Comparison of ENCODE assay signal across 9 mouse cellular contexts in the genomic region with DNA sequence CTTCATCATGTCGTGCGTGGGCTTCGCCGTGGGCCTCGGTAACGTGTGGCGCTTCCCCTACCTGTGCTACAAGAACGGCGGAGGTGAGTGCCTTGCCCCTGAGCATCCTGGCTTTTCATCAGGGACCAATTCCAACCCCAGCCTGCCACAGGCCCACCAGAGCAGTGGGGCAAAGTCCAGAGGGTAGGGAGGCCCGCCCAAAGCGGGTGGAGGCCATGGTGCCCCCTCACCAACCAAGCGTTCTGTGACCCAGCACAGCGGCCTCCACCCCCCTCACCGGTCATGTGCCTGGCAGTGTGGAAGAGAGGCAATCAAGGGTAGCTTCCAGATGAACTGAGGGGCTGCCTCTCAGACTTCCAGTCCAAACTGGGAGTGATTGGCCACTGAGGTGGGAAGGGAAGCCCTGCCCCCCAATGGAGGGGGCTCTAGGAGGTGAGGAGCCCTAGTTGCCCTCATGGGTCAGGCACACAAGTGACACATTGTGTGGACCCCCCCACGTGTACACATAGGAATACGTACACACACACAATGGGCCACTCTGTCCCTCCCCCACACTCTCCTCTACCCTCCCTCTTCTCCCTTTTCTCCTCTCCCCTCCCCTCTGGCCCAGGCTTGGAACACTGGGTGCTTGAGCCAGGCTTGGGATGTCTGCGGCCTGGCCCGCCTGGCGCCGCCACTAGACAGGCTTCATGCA. TPM values are rescaled to one million over a fixed set of nuclear protein-coding genes. Genes with fewer than 3 reads are reported as not detected.
DNase-seq lines count a peak whose midpoint lies in the region; ATAC-seq and TF ChIP-seq lines count a peak whose summit lies in the region.
"Had no signal": no experiment of that assay in that cellular context is flagged by ENCODE, and none has a peak within 500 bp of the region (broad histone marks: within the 10 kb centered on the region; RNA-seq: fewer than 3 reads in every experiment).

No protein-coding gene starts in this region.

- 23% methylated on average over 20 of the region's 20 CpGs for WGBS in embryonic facial prominence, embryonic 13.5 days
- 36% methylated on average over 20 of the region's 20 CpGs for WGBS in midbrain, embryonic 14.5 days

- 0 out of 2 replicates have a peak, but pooled peaks have one; percentile 16 for ATAC-seq in embryonic facial prominence, embryonic 13.5 days (ENCODE audit: insufficient number of reproducible peaks, insufficient read depth, low FRiP score, low TSS enrichment, low read depth)
- ATAC-seq in midbrain, embryonic 14.5 days (ENCODE audit: low FRiP score, low TSS enrichment): peak; percentile 26
- no peak for ATAC-seq in CD4-positive, CD25-positive, alpha-beta regulatory T cell, adult 4 months

- H3K36me3 ChIP-seq in E14TG2a.4 (ENCODE audit: insufficient read depth, low read length): peaks cover 48% of the 10 kb centered on the region
- H3K36me3 ChIP-seq in embryonic facial prominence, embryonic 13.5 days: peaks cover 18% of the 10 kb centered on the region
- peaks cover 5% of the 10 kb centered on the region; the same call in 1 of the 2 replicates for H3K36me3 ChIP-seq in midbrain, embryonic 14.5 days (ENCODE audit: control insufficient read depth, insufficient read depth, low read length)

- H3K4me3 ChIP-seq in E14TG2a.4 (replicated peaks; ENCODE audit: low read length): peak overlapping the region; percentile 79
- H3K4me3 ChIP-seq in embryonic facial prominence, embryonic 13.5 days: peak overlapping the region; percentile 61
- peak overlapping the region; percentile 53 for H3K4me3 ChIP-seq in midbrain, embryonic 14.5 days (replicated peaks; ENCODE audit: low read depth, low read length)

- peak; percentile 48 for DNase-seq in 3T3-L1 (ENCODE audit: low read depth, low spot score)
- peak; percentile 32 to 33 for DNase-seq in heart, postnatal 14 days
- peak; percentile 14 to 32 for DNase-seq in layer of hippocampus, postnatal 10 days (ENCODE audit: low spot score in 2 of 2)
- DNase-seq in midbrain, embryonic 14.5 days: peak; percentile 31
- DNase-seq in right cerebral cortex, postnatal 4 days: no peak

- H3K27me3 ChIP-seq in E14TG2a.4 (ENCODE audit: insufficient read depth, low read length): no peaks in the 10 kb centered on the region
- H3K27me3 ChIP-seq in embryonic facial prominence, embryonic 13.5 days: no peaks in the 10 kb centered on the region; the same call in 1 of the 2 replicates
- H3K27me3 ChIP-seq in midbrain, embryonic 14.5 days (ENCODE audit: control insufficient read depth, insufficient read depth, low read length): no peaks in the 10 kb centered on the region

- intact Hi-C loops in heart, postnatal 14 days (cut with DNase I): loop anchor here (5.0 to 10.0 kb wide), 4 partner anchors 48 to 273 kb away; a partner anchor contains a TSS

- peak overlapping the region; percentile 57; the same call in 1 of the 2 replicates for H3K27ac ChIP-seq in embryonic facial prominence, embryonic 13.5 days
- 0 out of 2 replicates have a peak overlapping the region, but pooled peaks have one; percentile 20 for H3K27ac ChIP-seq in midbrain, embryonic 14.5 days (replicated peaks; ENCODE audit: low read depth, low read length)

- no peaks in the 10 kb centered on the region for H3K9me3 ChIP-seq in E14TG2a.4 (ENCODE audit: low read length)
- no peaks in the 10 kb centered on the region for H3K9me3 ChIP-seq in embryonic facial prominence, embryonic 13.5 days
- H3K9me3 ChIP-seq in midbrain, embryonic 14.5 days (ENCODE audit: control insufficient read depth, low read length): no peaks in the 10 kb centered on the region

- peak overlapping the region; percentile 70 for H3K4me2 ChIP-seq in embryonic facial prominence, embryonic 13.5 days
- peak overlapping the region; percentile 68 for H3K4me2 ChIP-seq in midbrain, embryonic 14.5 days (ENCODE audit: low read length)

- H3K4me1 ChIP-seq in E14TG2a.4 (replicated peaks; ENCODE audit: low read depth, low read length): peaks cover 62% of the 10 kb centered on the region
- peaks cover 16% of the 10 kb centered on the region for H3K4me1 ChIP-seq in embryonic facial prominence, embryonic 13.5 days
- peaks cover 3% of the 10 kb centered on the region; the same call in 1 of the 2 replicates for H3K4me1 ChIP-seq in midbrain, embryonic 14.5 days (ENCODE audit: control insufficient read depth, insufficient read depth, low read length)

- no peak for TF ChIP-seq CTCF in E14TG2a.4 (conservative IDR thresholded peaks at IDR 0.05; ENCODE audit: low read length)

- peak overlapping the region; percentile 82 for H3K9ac ChIP-seq in embryonic facial prominence, embryonic 13.5 days
- H3K9ac ChIP-seq in midbrain, embryonic 14.5 days (replicated peaks; ENCODE audit: low read length): peak overlapping the region; percentile 67

RNA-seq across cellular contexts. Expression of a gene that starts 1.2 kb away (rescaled TPM):
- 9.7 and 10.1 TPM in 2 replicates for polyA plus RNA-seq in embryonic facial prominence, embryonic 13.5 days (2015; fragmentation: Nextera tagmentation; extraction: Ambion mirVana)
- total RNA-seq in heart, postnatal 14 days (2021): 100 to 1,000 TPM; 109 to 112 TPM
- 10 to 100 TPM; 77.3 to 81.8 TPM for total RNA-seq in layer of hippocampus, postnatal 10 days (2021)
- polyA plus RNA-seq in midbrain, embryonic 14.5 days (2014; fragmentation: Nextera tagmentation; extraction: Ambion mirVana): 8.9 and 9.5 TPM in 2 replicates
- under 1 TPM; 0.63 TPM for polyA plus RNA-seq in CD4-positive, CD25-positive, alpha-beta regulatory T cell, adult 4 months (2017; shearing (Covaris generic))

RNA-seq across cellular contexts. Expression of a gene that starts 14.2 kb away (rescaled TPM):
- polyA plus RNA-seq in embryonic facial prominence, embryonic 13.5 days (2015; fragmentation: Nextera tagmentation; extraction: Ambion mirVana): 15.6 and 18.8 TPM in 2 replicates
- 1 to 10 TPM; 4.3 to 6.8 TPM for total RNA-seq in heart, postnatal 14 days (2021)
- 100 to 1,000 TPM; 126 to 138 TPM for total RNA-seq in layer of hippocampus, postnatal 10 days (2021)
- polyA plus RNA-seq in midbrain, embryonic 14.5 days (2014; fragmentation: Nextera tagmentation; extraction: Ambion mirVana): 138 and 176 TPM in 2 replicates
- 1 to 10 TPM; 2.6 to 2.7 TPM for polyA plus RNA-seq in CD4-positive, CD25-positive, alpha-beta regulatory T cell, adult 4 months (2017; shearing (Covaris generic))

RNA-seq across cellular contexts. Expression of a gene that starts 34.9 kb away (rescaled TPM):
- polyA plus RNA-seq in embryonic facial prominence, embryonic 13.5 days (2015; fragmentation: Nextera tagmentation; extraction: Ambion mirVana): 13.3 and 17.4 TPM in 2 replicates
- total RNA-seq in heart, postnatal 14 days (2021): not detected
- under 1 TPM; 0.80 to 0.83 TPM for total RNA-seq in layer of hippocampus, postnatal 10 days (2021)
- 0.22 and 0.31 TPM in 2 replicates for polyA plus RNA-seq in midbrain, embryonic 14.5 days (2014; fragmentation: Nextera tagmentation; extraction: Ambion mirVana)
- polyA plus RNA-seq in CD4-positive, CD25-positive, alpha-beta regulatory T cell, adult 4 months (2017; shearing (Covaris generic)): under 1 TPM in 1 of 2 experiments, not detected in 1; 0.31 TPM
- total RNA-seq: gastrocnemius, postnatal 36 days had no signal

RNA-seq across cellular contexts. Expression of a gene that starts 41.9 kb away (rescaled TPM):
- polyA plus RNA-seq in embryonic facial prominence, embryonic 13.5 days (2015; fragmentation: Nextera tagmentation; extraction: Ambion mirVana): 208 and 226 TPM in 2 replicates
- 10 to 100 TPM; 75.8 to 89.6 TPM for total RNA-seq in heart, postnatal 14 days (2021)
- total RNA-seq in layer of hippocampus, postnatal 10 days (2021): 10 to 100 TPM; 69.5 to 71.1 TPM
- 106 and 116 TPM in 2 replicates for polyA plus RNA-seq in midbrain, embryonic 14.5 days (2014; fragmentation: Nextera tagmentation; extraction: Ambion mirVana)
- polyA plus RNA-seq in CD4-positive, CD25-positive, alpha-beta regulatory T cell, adult 4 months (2017; shearing (Covaris generic)): 100 to 1,000 TPM; 283 to 291 TPM

RNA-seq across cellular contexts. Expression of a gene that starts 42.3 kb away (rescaled TPM):
- polyA plus RNA-seq in embryonic facial prominence, embryonic 13.5 days (2015; fragmentation: Nextera tagmentation; extraction: Ambion mirVana): 13.9 and 15.4 TPM in 2 replicates
- 10 to 100 TPM; 27.8 TPM for total RNA-seq in heart, postnatal 14 days (2021)
- total RNA-seq in layer of hippocampus, postnatal 10 days (2021): 10 to 100 TPM; 15.8 to 16.0 TPM
- polyA plus RNA-seq in midbrain, embryonic 14.5 days (2014; fragmentation: Nextera tagmentation; extraction: Ambion mirVana): 7.1 and 8.7 TPM in 2 replicates
- polyA plus RNA-seq in CD4-positive, CD25-positive, alpha-beta regulatory T cell, adult 4 months (2017; shearing (Covaris generic)): 10 to 100 TPM; 23.3 to 44.3 TPM

Comparison
In these comparisons a context has a peak if more than half of its experiments do, and no peak if none do; other contexts are left out.
1. RNA of a gene that starts 34.9 kb away (polyA plus RNA-seq): 13.3 to 17.4 TPM in embryonic facial prominence, embryonic 13.5 days; 0.31 TPM in CD4-positive, CD25-positive, alpha-beta regulatory T cell, adult 4 months and 0.22 to 0.31 TPM in midbrain, embryonic 14.5 days; every median in the first group is over 10 times any median in the second.
2. Peak in every context shown above with its lines, with median percentiles within 50 percentile points of each other: H3K4me3 ChIP-seq.